Mouse (Mus musculus): Measurements from ENCODE around the gene Tbc1d10a.

GRCm38 (mm10) chr11:4148120-4148519, 38.5 kb upstream of the Tbc1d10a start:
- no peak for TF ChIP-seq CTCF (IDR thresholded peaks at IDR 0.05; ENCODE audit: borderline replicate concordance, insufficient read depth, low read length)
- TF ChIP-seq POLR2A (IDR thresholded peaks at IDR 0.05; ENCODE audit: low read depth, low read length): no peak

Data from embryonic fibroblast, embryonic 13.5 days (primary cell).